17 mouse cellular contexts compared by ENCODE assay signal in the genomic region with DNA sequence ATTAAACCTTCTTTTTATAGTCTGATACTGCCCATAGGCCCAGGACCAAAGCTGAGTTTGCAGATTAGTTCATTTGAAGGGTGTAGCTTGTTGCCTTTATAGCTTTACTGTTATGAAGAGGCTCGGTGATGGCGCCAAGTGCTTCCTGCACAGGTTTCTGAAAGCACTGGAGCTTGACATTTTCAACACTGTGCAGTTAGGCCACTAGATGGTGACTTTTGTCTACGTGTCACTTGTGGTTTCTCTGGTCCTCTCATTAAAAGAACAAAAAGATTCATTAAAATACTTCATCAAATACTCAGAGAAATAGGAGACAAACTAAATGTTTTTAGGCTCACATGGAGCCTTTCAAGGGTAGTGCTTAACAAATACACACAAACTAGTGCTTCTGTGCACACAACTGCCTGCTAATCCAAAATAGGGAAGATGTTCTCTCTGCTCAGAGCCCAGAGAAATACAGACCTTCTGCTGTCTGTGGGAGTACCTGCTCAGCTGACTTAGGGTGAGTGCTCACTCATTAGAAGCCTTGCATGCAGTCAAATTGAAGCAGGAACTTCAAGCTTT. TPM values are rescaled to one million over a fixed set of nuclear protein-coding genes. Genes with fewer than 3 reads are reported as not detected.
DNase-seq lines count a peak whose midpoint lies in the region; ATAC-seq and TF ChIP-seq lines count a peak whose summit lies in the region.
"Had no signal": no experiment of that assay in that cellular context is flagged by ENCODE, and none has a peak within 500 bp of the region (broad histone marks: within the 10 kb centered on the region; RNA-seq: fewer than 3 reads in every experiment).

No protein-coding gene starts in this region.

- no peak overlapping the region for H3K27ac ChIP-seq in gastrocnemius, adult 2 months
- H3K27ac ChIP-seq in liver, embryonic 14.5 days, result no peak overlapping the region
- H3K27ac ChIP-seq in embryonic facial prominence, embryonic 14.5 days (replicated peaks; ENCODE audit: low read depth, low read length), result no peak overlapping the region
- H3K27ac ChIP-seq: limb, embryonic 13.5 days had no signal

- no peak for TF ChIP-seq EP300 in liver, embryonic 14.5 days (IDR thresholded peaks at IDR 0.05; ENCODE audit: low read depth)

- H3K4me2 ChIP-seq in liver, embryonic 14.5 days (ENCODE audit: low read depth), result no peak overlapping the region
- no peak overlapping the region for H3K4me2 ChIP-seq in embryonic facial prominence, embryonic 14.5 days (ENCODE audit: low read depth, low read length)
- H3K4me2 ChIP-seq: limb, embryonic 13.5 days had no signal

- no peak overlapping the region for H3K9ac ChIP-seq in liver, embryonic 14.5 days (replicated peaks)
- H3K9ac ChIP-seq in embryonic facial prominence, embryonic 14.5 days (ENCODE audit: low read depth, low read length), result no peak overlapping the region
- H3K9ac ChIP-seq: limb, embryonic 13.5 days had no signal

- no peak overlapping the region for H3K4me3 ChIP-seq in gastrocnemius, adult 2 months
- no peak overlapping the region for H3K4me3 ChIP-seq in liver, embryonic 14.5 days (ENCODE audit: insufficient read depth in 1 of 2, low read depth in 2 of 2, low read length in 2 of 2)
- H3K4me3 ChIP-seq in embryonic facial prominence, embryonic 14.5 days (ENCODE audit: low read depth, low read length), result no peak overlapping the region
- H3K4me3 ChIP-seq: erythroblast, embryonic 14.5 days; limb, embryonic 13.5 days had no signal

- peak; percentile 12; the same call in 1 of the 2 replicates for TF ChIP-seq CTCF in gastrocnemius, adult 2 months (IDR thresholded peaks at IDR 0.05)
- peak; percentile 22; the same call in 1 of the 2 replicates for TF ChIP-seq CTCF in liver, embryonic 14.5 days (IDR thresholded peaks at IDR 0.05; ENCODE audit: low read depth)

- no peaks in the 10 kb centered on the region for H3K27me3 ChIP-seq in liver, embryonic 14.5 days (ENCODE audit: control insufficient read depth, insufficient read depth, low read length)
- H3K27me3 ChIP-seq in embryonic facial prominence, embryonic 14.5 days (replicated peaks; ENCODE audit: control insufficient read depth, insufficient read depth, low read length), result no peaks in the 10 kb centered on the region

- WGBS in liver, embryonic 14.5 days (ENCODE audit: insufficient replicate concordance), result 32% methylated on average over 3 of the region's 3 CpGs
- WGBS in embryonic facial prominence, embryonic 14.5 days, result 72% methylated on average over 3 of the region's 3 CpGs

- intact Hi-C loops in gastrocnemius, adult 2 months (cut with DNase I), result loop anchor here (10.0 kb wide), 1 partner anchor 91 kb away; no protein-coding TSS in a partner anchor
- intact Hi-C loops in gastrocnemius, postnatal 14 days (cut with DNase I; ENCODE audit: low total_unique reads), result no loop called here
- intact Hi-C loops in left cerebral cortex, postnatal 36 days (cut with DNase I), result loop anchor here (5.0 kb wide), 1 partner anchor 93 kb away; no protein-coding TSS in a partner anchor

- no peak for DNase-seq in gastrocnemius, adult 2 months
- no peak for DNase-seq in gastrocnemius, postnatal 14 days
- no peak for DNase-seq in liver, embryonic 14.5 days (ENCODE audit: low read depth in 3 of 3, low spot score in 3 of 3)
- DNase-seq in liver, result no peak
- DNase-seq in embryonic facial prominence, embryonic 14.5 days (ENCODE audit: low spot score), result peak; percentile 14
- DNase-seq in left cerebral cortex, postnatal 36 days (ENCODE audit: low spot score in 2 of 2), result no peak
- DNase-seq in testis, postnatal 10 days (ENCODE audit: low spot score), result no peak
- DNase-seq: adrenal gland, adult 8-10 months; cerebellum, adult 2 months; heart, postnatal 4 days; right cerebral cortex, postnatal 25 days; thymus, adult 18-20 months had no signal

- ATAC-seq in liver, embryonic 14.5 days (ENCODE audit: insufficient read depth), result no peak
- ATAC-seq in CD4-positive, CD25-positive, alpha-beta regulatory T cell, adult 4 months, result peak; percentile 28
- no peak for ATAC-seq in embryonic facial prominence, embryonic 14.5 days (ENCODE audit: low read depth)

- no peaks in the 10 kb centered on the region for H3K9me3 ChIP-seq in liver, embryonic 14.5 days (ENCODE audit: control insufficient read depth, low read length)
- H3K9me3 ChIP-seq in embryonic facial prominence, embryonic 14.5 days (ENCODE audit: control insufficient read depth, low read length), result no peaks in the 10 kb centered on the region
- H3K9me3 ChIP-seq: limb, embryonic 13.5 days had no signal

- H3K36me3 ChIP-seq in liver, embryonic 14.5 days (replicated peaks; ENCODE audit: control insufficient read depth, insufficient read depth, low read depth), result no peaks in the 10 kb centered on the region
- H3K36me3 ChIP-seq in embryonic facial prominence, embryonic 14.5 days (ENCODE audit: control insufficient read depth, insufficient read depth, low read length), result no peaks in the 10 kb centered on the region
- H3K36me3 ChIP-seq: limb, embryonic 13.5 days had no signal

- H3K4me1 ChIP-seq in liver, embryonic 14.5 days (replicated peaks; ENCODE audit: control insufficient read depth in 2 of 2, insufficient read depth in 2 of 2, low read length in 1 of 2), result no peaks in the 10 kb centered on the region
- no peaks in the 10 kb centered on the region for H3K4me1 ChIP-seq in embryonic facial prominence, embryonic 14.5 days (ENCODE audit: control insufficient read depth, insufficient read depth, low read length)
- H3K4me1 ChIP-seq: limb, embryonic 13.5 days had no signal

RNA-seq across cellular contexts. Expression of a gene that starts 30.2 kb away (rescaled TPM):
- under 1 TPM in 1 of 2 experiments, not detected in 1; 0.14 TPM for total RNA-seq in gastrocnemius, adult 2 months (2021)
- under 1 TPM in 1 of 2 experiments, not detected in 1; 0.16 TPM for total RNA-seq in gastrocnemius, postnatal 14 days (2021)
- polyA plus RNA-seq in liver, embryonic 14.5 days (2012; rRNA removed), result 0.03 and 0.04 TPM in 2 replicates
- polyA plus RNA-seq in liver, embryonic 14.5 days (2014; fragmentation: Nextera tagmentation; extraction: Ambion mirVana), result 0.05 and 0.08 TPM in 2 replicates
- 1 to 10 TPM; 6.3 to 7.3 TPM for polyA plus RNA-seq in CD4-positive, CD25-positive, alpha-beta regulatory T cell, adult 4 months (2017; shearing (Covaris generic))
- 4.3 and 5.3 TPM in 2 replicates for polyA plus RNA-seq in embryonic facial prominence, embryonic 14.5 days (2014; fragmentation: Nextera tagmentation; extraction: Ambion mirVana)
- under 1 TPM; 0.25 to 0.43 TPM for total RNA-seq in left cerebral cortex, postnatal 36 days (2021)
- total RNA-seq: adrenal gland, adult 8-10 months; gastrocnemius, postnatal 4 days; heart, postnatal 4 days had no signal
- polyA plus RNA-seq: erythroblast, embryonic 14.5 days; neural tube, embryonic 11.5 days had no signal

RNA-seq across cellular contexts. Expression of a gene that starts 58.1 kb away (rescaled TPM):
- total RNA-seq in gastrocnemius, adult 2 months (2021), result under 1 TPM; 0.13 to 0.17 TPM
- 1 to 10 TPM in 1 of 2 experiments, under 1 TPM in 1; 0.88 to 1.2 TPM for total RNA-seq in gastrocnemius, postnatal 14 days (2021)
- 2.6 and 4.8 TPM in 2 replicates for polyA plus RNA-seq in liver, embryonic 14.5 days (2012; rRNA removed)
- 7.1 and 7.7 TPM in 2 replicates for polyA plus RNA-seq in liver, embryonic 14.5 days (2014; fragmentation: Nextera tagmentation; extraction: Ambion mirVana)
- polyA plus RNA-seq in CD4-positive, CD25-positive, alpha-beta regulatory T cell, adult 4 months (2017; shearing (Covaris generic)), result 10 to 100 TPM; 41.5 to 52.1 TPM
- polyA plus RNA-seq in embryonic facial prominence, embryonic 14.5 days (2014; fragmentation: Nextera tagmentation; extraction: Ambion mirVana), result 2.8 and 3.5 TPM in 2 replicates
- total RNA-seq in left cerebral cortex, postnatal 36 days (2021), result 1 to 10 TPM; 1.5 to 1.8 TPM
- polyA plus RNA-seq: erythroblast, embryonic 14.5 days had no signal
